Mouse (Mus musculus): ENCODE results near the gene Ly6g6c.

Gene Ly6g6c

GRCm38 (mm10) chr17:35105740-35106389 lies 40.7 kb downstream of the Ly6g6c start:
- no peak for DNase-seq (ENCODE audit: extremely low spot score, low read depth, low spot score)

- no peak for DNase-seq (ENCODE audit: extremely low spot score, low read depth, low spot score)
Observed at GRCm38 (mm10) chr17:35106522-35106921, 41.3 kb downstream of the Ly6g6c start.

- no peak for DNase-seq (ENCODE audit: extremely low spot score, low read depth, low spot score)
Observed at GRCm38 (mm10) chr17:35108097-35108496, 42.9 kb downstream of the Ly6g6c start, which contains the start of gene Ly6g5c. TSS of gene Ly6g5c (plus strand) at chr17:35108279.

- DNase-seq (ENCODE audit: extremely low spot score, low read depth, low spot score): no peak
Observed at GRCm38 (mm10) chr17:35111774-35112173, 46.6 kb downstream of the Ly6g6c start.

- no peak for DNase-seq (ENCODE audit: extremely low spot score, low read depth, low spot score)
Observed at GRCm38 (mm10) chr17:35115046-35116019, 50.1 kb downstream of the Ly6g6c start, which contains the start of gene Ly6g5b. TSS of gene Ly6g5b (minus strand) at chr17:35115428.
